Mouse (Mus musculus) brain, embryonic 14.5 days (tissue): ENCODE results near the gene Herpud2. TPM values are rescaled to one million over a fixed set of nuclear protein-coding genes. Genes with fewer than 3 reads are reported as not detected.

Experiments
- DNase-seq: peaks from one replicate; pipeline ENCODE4 v3.0.0-alpha.2; 2011; ENCODE audit warnings: low read depth
- CTCF ChIP-seq: fragments of 200-500 bp; IDR thresholded peaks from 2 replicates; pipeline ENCODE4 v1.5.1; 2012; ENCODE audit warnings: inconsistent platforms, mild to moderate bottlenecking, moderate library complexity, borderline replicate concordance; ENCODE audit not compliant: insufficient read depth, insufficient read length; ENCODE audit errors: extremely low read depth
- POLR2A ChIP-seq: fragments of 200-500 bp; IDR thresholded peaks from 2 replicates; pipeline ENCODE4 v1.6.1; 2012; ENCODE audit warnings: mild to moderate bottlenecking, inconsistent platforms, borderline replicate concordance; ENCODE audit not compliant: poor library complexity, insufficient read depth, insufficient read length, severe bottlenecking; ENCODE audit errors: extremely low read depth
- polyA plus RNA-seq: library from polyadenylated mRNA; depleted of rRNA; stranded (reverse); fragments of >200 nt; gene quantifications from 2 replicates; pipeline ENCODE4 v1.2.3, GENCODE M21; 2012; rRNA removed

Herpud2 gene
- polyA plus RNA-seq, 1 experiment: 35.8 TPM

GRCm38 (mm10) chr9:25058726-25059125, 92.9 kb downstream of the Herpud2 start:
- no peak for TF ChIP-seq CTCF
- TF ChIP-seq POLR2A: no peak
- DNase-seq: no peak

Other genes with a start within 250 kb of the Herpud2 start
- gene Gm10181, start 62.4 kb downstream of the Herpud2 start, polyA plus RNA-seq: not detected in 2 replicates
- 82.5 and 112 TPM in 2 replicates for gene Sept7, start 100.6 kb upstream of the Herpud2 start, polyA plus RNA-seq